Mouse (Mus musculus): ENCODE measurements around the gene Olfr1211.

DNA sequence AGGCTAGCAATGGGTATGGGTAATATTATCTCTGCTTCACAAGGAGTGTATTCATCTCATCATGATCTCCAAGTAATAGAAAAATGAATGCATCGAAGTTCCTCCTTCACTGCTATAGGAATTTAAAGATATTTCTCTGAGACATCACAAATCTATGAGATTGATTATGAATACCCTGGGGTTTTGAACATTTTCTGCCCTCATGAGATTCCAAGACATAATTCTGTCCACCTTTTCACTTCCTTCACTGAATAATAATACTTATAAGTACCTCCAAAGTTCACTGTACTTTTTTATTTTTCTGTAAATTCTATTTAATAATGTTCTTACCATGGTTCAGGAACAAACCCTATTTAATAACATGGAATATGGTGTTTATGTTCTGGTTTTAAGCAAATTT lies 42.3 kb upstream of the Olfr1211 start, which contains the start of gene Gm13762:
- no peak for TF ChIP-seq CTCF (IDR thresholded peaks at IDR 0.05; ENCODE audit: borderline replicate concordance, control insufficient read depth, extremely low read depth, insufficient read depth, low read length, poor library complexity)
- no peak for TF ChIP-seq POLR2A (IDR thresholded peaks at IDR 0.05; ENCODE audit: control insufficient read depth, extremely low read depth, insufficient read depth, low read length, poor library complexity)
